Mouse (Mus musculus): ENCODE data around the gene Olfr453. TPM values are rescaled to one million over a fixed set of nuclear protein-coding genes. Genes with fewer than 3 reads are reported as not detected.

Gene Olfr453
- polyA plus RNA-seq, 1 experiment: not detected

DNA sequence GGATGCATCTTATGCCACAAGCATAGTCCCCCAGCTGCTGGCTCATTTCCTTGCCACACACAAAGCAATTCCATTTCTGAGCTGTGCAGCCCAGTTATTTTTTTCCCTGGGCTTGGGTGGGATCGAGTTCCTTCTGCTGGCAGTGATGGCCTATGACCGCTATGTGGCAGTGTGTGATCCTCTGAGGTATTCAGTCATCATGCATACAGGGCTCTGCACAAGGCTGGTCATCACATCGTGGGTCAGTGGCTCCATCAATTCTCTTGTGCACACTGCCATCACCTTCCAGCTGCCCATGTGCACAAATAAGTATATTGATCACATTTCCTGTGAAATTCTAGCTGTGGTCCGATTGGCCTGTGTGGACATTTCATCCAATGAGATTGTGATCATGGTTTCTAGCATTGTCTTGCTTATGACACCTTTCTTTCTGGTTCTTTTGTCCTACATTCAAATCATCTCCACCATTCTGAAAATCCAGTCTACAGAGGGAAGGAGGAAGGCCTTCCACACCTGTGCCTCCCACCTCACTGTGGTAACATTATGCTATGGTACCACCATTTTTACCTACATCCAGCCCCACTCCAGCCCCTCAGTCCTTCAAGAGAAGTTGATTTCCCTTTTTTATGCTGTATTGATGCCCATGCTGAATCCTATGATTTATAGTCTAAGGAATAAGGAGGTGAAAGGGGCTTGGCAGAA, 51.2 kb downstream of the Olfr453 start:
- TF ChIP-seq SRF (IDR thresholded peaks at IDR 0.05; ENCODE audit: control insufficient read depth, insufficient read length, low read depth): no peak
- no peak for TF ChIP-seq MAX (IDR thresholded peaks at IDR 0.05; ENCODE audit: low read depth)
- no peaks in the 10 kb centered on the region for H3K36me3 ChIP-seq (ENCODE audit: control insufficient read depth, insufficient read depth)
- no peak overlapping the region for H3K4me2 ChIP-seq (ENCODE audit: low read depth)
- H3ac ChIP-seq (ENCODE audit: control insufficient read depth, insufficient read length): no peak overlapping the region
- no peaks in the 10 kb centered on the region for H3K79me2 ChIP-seq (ENCODE audit: control insufficient read depth, insufficient read depth)
- no peaks in the 10 kb centered on the region for H3K27me3 ChIP-seq (ENCODE audit: control insufficient read depth, insufficient read depth, insufficient read length)
- no peak overlapping the region for H3K4me3 ChIP-seq

DNA sequence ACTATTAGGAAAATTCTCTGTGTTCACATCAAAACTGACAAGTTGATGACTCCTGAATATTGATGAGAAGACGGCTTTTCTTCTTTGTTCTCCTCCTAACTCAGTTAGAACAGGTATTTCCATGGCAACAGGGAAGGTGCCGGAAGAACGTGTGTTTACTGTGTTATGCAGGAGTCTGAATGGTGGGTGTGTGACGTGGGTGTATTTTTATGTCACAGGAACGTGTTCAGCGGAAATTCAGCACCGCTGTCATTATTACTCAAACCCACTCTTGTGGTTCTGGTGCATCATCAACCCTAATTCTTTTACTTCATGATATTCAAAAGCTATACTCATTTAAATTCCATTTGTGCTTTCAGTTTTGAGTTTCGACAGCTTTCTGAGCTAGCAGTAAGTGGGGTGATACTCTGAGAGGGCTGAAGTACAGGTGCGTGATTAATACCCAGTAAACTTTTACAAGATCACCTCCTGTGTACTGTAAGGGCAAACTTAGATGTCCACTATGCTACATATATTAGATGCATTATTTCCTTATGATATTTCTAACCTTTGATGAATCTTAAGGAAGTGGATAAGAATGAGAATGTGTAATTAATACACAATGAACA, 51.9 kb downstream of the Olfr453 start:
- no peak overlapping the region for H3K4me3 ChIP-seq
- H3K27me3 ChIP-seq (ENCODE audit: control insufficient read depth, insufficient read depth, insufficient read length): no peaks in the 10 kb centered on the region
- H3K79me2 ChIP-seq (ENCODE audit: control insufficient read depth, insufficient read depth): no peaks in the 10 kb centered on the region
- H3ac ChIP-seq (ENCODE audit: control insufficient read depth, insufficient read length): no peak overlapping the region
- TF ChIP-seq CEBPB (IDR thresholded peaks at IDR 0.05; ENCODE audit: insufficient read depth, poor library complexity, severe bottlenecking): no peak
- no peak for TF ChIP-seq MYOG (IDR thresholded peaks at IDR 0.05; ENCODE audit: control insufficient read depth in 1 of 3, insufficient read depth in 1 of 3, insufficient read length in 2 of 3, low read depth in 2 of 3)
- no peak for TF ChIP-seq MYOD1 (IDR thresholded peaks at IDR 0.05; ENCODE audit: control insufficient read depth in 1 of 3, insufficient read length in 2 of 3, low read depth in 2 of 3)
- H3K36me3 ChIP-seq (ENCODE audit: control insufficient read depth, insufficient read depth): no peaks in the 10 kb centered on the region
- H3K4me2 ChIP-seq (ENCODE audit: low read depth): no peak overlapping the region

DNA sequence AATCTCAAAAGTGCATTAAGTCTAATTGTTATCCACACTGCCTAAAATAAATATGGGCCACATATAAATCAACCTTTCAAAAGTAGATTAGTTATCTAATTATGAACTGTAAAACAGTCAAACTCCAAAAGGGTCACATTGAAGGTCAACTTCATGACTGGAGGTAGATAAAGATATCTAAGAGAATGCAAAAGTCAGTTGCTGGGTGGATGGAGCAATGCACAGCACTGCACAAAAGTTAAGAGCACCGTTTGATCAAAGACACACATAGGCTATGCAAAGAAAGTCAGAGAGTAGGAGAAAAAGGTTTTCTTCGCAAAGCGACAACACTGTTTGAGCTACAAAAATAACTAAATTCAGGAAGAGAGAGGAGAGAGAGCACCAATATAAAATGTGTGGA, 55.8 kb downstream of the Olfr453 start:
- no peaks in the 10 kb centered on the region for H3K79me2 ChIP-seq (ENCODE audit: control insufficient read depth, insufficient read depth)
- no peak overlapping the region for H3K4me3 ChIP-seq
- H3ac ChIP-seq (ENCODE audit: control insufficient read depth, insufficient read length): no peak overlapping the region
- H3K4me2 ChIP-seq (ENCODE audit: low read depth): no peak overlapping the region
- no peaks in the 10 kb centered on the region for H3K36me3 ChIP-seq (ENCODE audit: control insufficient read depth, insufficient read depth)
- TF ChIP-seq POLR2A (IDR thresholded peaks at IDR 0.05; ENCODE audit: insufficient read length, low read depth) (no peak), E2F4 (IDR thresholded peaks at IDR 0.05; ENCODE audit: insufficient read depth) (no peak), REST (IDR thresholded peaks at IDR 0.05; ENCODE audit: insufficient read depth, insufficient read length) (no peak), TCF12 (IDR thresholded peaks at IDR 0.05; ENCODE audit: insufficient read depth, poor library complexity, severe bottlenecking) (no peak), MAX (IDR thresholded peaks at IDR 0.05; ENCODE audit: low read depth) (no peak), MYOG (IDR thresholded peaks at IDR 0.05; ENCODE audit: control insufficient read depth in 1 of 3, insufficient read depth in 1 of 3, insufficient read length in 2 of 3, low read depth in 2 of 3) (no peak), TCF3 (IDR thresholded peaks at IDR 0.05; ENCODE audit: insufficient read length, low read depth) (no peak), CEBPB (IDR thresholded peaks at IDR 0.05; ENCODE audit: insufficient read depth, poor library complexity, severe bottlenecking) (no peak), SRF (IDR thresholded peaks at IDR 0.05; ENCODE audit: control insufficient read depth, insufficient read length, low read depth) (no peak), MYOD1 (IDR thresholded peaks at IDR 0.05; ENCODE audit: control insufficient read depth in 1 of 3, insufficient read length in 2 of 3, low read depth in 2 of 3) (no peak), POLR2AphosphoS2 (IDR thresholded peaks at IDR 0.05; ENCODE audit: insufficient read length, low read depth) (no peak), USF1 (IDR thresholded peaks at IDR 0.05; ENCODE audit: low read depth) (no peak)
- H3K27me3 ChIP-seq (ENCODE audit: control insufficient read depth, insufficient read depth, insufficient read length): no peaks in the 10 kb centered on the region

Other genes with a start within 250 kb of the Olfr453 start
- not detected for gene Olfr455, start 191.8 kb upstream of the Olfr453 start, polyA plus RNA-seq (2012; fragmentation: generic; extraction: Trizol)
- not detected for gene Tcaf3, start 141.7 kb upstream of the Olfr453 start, polyA plus RNA-seq (2012; fragmentation: generic; extraction: Trizol)
- 4.3 TPM for gene Tcaf2, start 94.1 kb upstream of the Olfr453 start, polyA plus RNA-seq (2012; fragmentation: generic; extraction: Trizol)
- gene Tcaf1, start 29.3 kb upstream of the Olfr453 start, polyA plus RNA-seq (2012; fragmentation: generic; extraction: Trizol): 15.9 TPM
- gene Olfr38, start 17.0 kb downstream of the Olfr453 start, polyA plus RNA-seq (2012; fragmentation: generic; extraction: Trizol): not detected
- gene Olfr452, start 45.7 kb downstream of the Olfr453 start, polyA plus RNA-seq (2012; fragmentation: generic; extraction: Trizol): not detected
- not detected for gene Olfr450, start 72.6 kb downstream of the Olfr453 start, polyA plus RNA-seq (2012; fragmentation: generic; extraction: Trizol)
- gene Olfr449, start 95.0 kb downstream of the Olfr453 start, polyA plus RNA-seq (2012; fragmentation: generic; extraction: Trizol): not detected
- not detected for gene Olfr448, start 151.1 kb downstream of the Olfr453 start, polyA plus RNA-seq (2012; fragmentation: generic; extraction: Trizol)
- gene Olfr447, start 169.5 kb downstream of the Olfr453 start, polyA plus RNA-seq (2012; fragmentation: generic; extraction: Trizol): not detected
- not detected for gene Olfr446, start 182.0 kb downstream of the Olfr453 start, polyA plus RNA-seq (2012; fragmentation: generic; extraction: Trizol)
- gene Olfr444, start 209.7 kb downstream of the Olfr453 start, polyA plus RNA-seq (2012; fragmentation: generic; extraction: Trizol): not detected